Mouse (Mus musculus) layer of hippocampus, adult 18-20 months (tissue): ENCODE data around the gene Necab2. TPM values are rescaled to one million over a fixed set of nuclear protein-coding genes. Genes with fewer than 3 reads are reported as not detected.
A peak's percentile ranks its signal among the peaks of the same experiment; 100 is the strongest.

ENCODE experiments used
- DNase-seq, 2 experiments: peaks; one replicate each; pipeline ENCODE4 v3.0.0; 2022; ENCODE audit warnings: low spot score in 2 of 2
- long read RNA-seq: library from polyadenylated mRNA; stranded (forward); transcript quantifications from one replicate; pipeline ENCODE4 v2.0.0, GENCODE M21; 2021
- total RNA-seq, 2 experiments: library from RNA; stranded (reverse); gene quantifications; 2 replicates each; pipeline ENCODE4 v1.2.3; 2021

The Necab2 gene
- total RNA-seq: 100 to 1,000 TPM; 124 to 125 TPM
- long read RNA-seq, transcript Necab2-201 (13 exons, 1,976 nt): major isoform, 161 of 322 reads
- long read RNA-seq, partial matches to known transcripts: 145 of 322 reads
- long read RNA-seq, other reads (novel, unspliced or antisense): 16 of 322 reads

DNA sequence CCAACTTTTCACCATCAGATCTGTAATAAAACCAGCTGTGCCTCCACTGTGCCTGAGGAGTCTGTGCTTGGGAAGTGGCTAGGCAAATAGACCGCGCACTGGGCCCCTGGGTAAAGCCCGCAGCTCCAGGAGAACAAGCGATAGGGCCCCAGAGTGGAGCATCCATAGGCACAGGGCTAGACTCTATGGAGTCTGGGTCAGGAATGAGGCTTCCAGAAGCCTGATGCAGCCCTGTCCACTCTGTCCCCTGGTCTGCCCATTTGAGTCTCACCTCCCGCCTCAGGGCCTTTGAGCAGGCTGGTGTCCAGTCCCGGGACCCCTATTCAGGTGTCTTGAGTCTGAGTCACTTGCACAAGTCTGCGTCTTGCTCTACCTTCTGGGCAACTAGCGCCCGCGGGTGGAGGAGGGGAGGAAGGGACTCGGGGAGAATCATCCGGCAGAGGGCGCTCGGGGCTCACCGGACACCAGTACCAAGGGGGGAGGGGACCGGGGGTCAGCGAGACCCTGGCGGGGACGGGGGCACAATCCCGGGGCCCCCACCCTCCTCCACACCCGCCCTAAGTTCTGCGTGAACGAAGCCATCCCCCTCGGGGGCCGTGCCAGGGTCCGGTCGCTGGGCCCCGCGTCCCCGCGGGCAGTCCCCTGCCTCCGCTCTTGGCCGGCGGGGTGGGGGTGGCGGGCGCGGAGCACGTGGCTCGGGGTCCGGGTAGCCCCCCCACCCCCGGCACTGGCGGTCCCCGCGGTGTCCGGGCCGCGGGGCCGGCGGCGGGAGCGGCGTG lies at the start of gene Necab2:
Necab2 (plus strand) TSS at position 509 of the 779 bp plus-strand sequence.
- DNase-seq: peak; percentile 76 to 93

DNA sequence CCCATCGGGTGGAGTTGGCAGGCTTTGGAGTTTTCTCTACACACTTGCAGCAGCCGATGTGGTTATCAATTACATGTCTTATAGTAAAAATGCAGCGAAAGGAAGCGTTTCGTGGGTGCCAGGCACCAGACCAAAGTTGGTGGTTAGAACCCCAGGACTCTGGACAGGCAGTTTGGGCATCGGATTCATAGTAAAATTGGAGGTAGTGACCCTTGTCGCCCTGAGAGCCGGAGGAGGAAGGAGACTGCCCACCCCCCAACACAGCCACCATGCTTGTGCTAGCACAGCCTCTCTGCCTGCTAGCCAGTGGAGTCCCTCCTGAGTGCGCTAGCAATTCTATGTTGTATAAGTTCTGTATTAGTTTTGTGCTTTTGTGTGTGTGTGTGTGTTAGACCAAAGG lies 48.0 kb upstream of the Necab2 start:
- no peak for DNase-seq

DNA sequence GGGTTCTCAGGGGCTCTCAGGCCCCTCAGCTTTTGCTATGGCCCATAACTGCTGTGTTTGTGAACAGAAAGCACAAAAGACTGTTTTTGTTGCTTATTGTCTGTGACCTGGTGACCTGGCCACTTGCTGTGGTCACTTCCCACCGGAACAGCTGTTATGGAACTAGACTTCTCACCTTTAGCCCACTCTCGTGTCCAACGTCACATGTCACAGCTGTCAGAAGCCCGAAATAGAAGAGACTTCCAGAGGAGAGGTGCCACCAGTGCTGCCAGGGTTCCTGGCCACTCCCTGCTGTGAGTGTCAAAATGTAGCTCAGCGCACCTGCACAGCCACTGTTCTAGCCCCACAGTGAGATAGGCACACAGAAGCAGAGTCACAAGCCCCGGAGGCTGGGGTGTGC lies 47.3 kb upstream of the Necab2 start:
- DNase-seq: no peak

DNA sequence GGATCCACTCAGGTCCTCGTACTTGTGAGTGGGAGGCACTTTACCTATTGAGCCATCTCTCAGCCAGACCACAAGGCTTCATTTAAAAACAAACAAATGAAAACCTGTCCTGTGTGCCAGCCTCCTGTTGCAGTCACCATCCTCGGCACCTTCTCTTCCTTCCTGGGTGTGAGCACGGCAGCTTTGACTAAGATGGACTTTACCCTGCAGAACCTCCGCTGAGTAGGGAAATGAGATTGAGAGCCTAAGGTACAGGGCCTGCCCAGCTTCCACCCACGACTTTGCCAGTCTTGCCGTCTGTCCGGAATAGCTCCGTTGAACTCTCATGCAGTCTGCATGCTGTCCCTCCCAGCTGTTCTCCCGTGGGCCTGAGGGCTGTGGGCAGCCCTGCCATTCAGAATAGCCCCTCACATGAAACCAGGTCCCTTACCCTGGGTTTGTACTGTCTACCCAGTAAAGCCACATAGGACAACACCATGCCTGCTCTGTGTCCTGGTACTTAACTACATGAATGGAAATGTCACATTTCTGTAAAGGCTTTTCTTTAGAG lies 46.3 kb upstream of the Necab2 start:
- no peak for DNase-seq

DNA sequence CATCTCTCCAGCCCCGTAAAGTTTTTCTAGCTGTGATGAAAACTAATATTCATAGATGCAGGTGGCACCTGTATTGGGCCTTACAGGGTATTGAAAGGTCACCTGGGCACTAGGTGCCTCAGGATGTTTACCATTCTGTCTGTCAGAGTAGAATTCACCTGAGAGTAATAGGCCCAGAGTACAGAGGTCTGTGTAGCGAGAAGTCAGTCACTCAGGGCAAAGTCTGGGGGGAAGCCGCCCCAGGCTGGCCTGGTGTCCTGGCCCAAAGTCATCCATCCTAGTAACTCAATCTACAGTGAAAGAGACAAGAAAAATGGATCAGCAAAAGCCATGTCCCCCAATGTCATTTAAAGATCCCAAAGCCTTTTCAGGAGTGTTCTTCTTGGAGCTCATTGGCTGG lies 45.6 kb upstream of the Necab2 start:
- DNase-seq: no peak

DNA sequence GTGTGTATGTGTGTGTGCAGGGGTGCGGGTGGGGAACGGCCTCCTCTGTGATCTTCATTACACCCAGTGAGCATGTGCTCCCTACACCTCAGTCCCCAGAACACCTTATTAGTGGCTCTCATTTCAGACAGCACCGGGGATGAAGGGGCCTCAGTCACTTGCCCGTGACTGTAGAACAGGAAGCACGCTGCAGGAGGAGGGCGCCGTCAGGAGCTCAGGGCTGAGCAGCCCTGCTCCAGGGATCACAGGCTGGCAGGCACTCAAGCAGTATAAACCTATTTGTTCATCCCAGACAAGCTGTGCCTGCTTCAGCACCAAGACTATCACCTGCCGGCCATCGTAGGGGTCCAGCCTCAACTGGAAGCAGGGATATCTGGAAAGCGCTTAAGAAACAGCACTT lies 42.6 kb upstream of the Necab2 start:
- no peak for DNase-seq

DNA sequence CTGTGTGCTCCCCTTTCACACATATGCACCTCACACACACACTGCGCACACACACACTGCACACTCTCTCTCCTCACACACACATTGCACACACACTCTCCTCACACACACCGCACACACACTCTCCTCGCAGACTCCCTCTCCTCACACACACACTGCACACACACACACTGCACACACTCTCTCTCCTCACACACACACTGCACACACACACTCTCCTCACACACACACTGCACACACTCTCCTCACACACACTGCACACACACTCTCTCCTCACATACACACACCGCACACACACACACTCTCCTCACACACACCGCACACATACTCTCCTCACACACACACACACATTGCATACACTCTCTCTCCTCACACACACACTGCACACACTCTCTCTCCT lies 41.9 kb upstream of the Necab2 start:
- no peak for DNase-seq

DNA sequence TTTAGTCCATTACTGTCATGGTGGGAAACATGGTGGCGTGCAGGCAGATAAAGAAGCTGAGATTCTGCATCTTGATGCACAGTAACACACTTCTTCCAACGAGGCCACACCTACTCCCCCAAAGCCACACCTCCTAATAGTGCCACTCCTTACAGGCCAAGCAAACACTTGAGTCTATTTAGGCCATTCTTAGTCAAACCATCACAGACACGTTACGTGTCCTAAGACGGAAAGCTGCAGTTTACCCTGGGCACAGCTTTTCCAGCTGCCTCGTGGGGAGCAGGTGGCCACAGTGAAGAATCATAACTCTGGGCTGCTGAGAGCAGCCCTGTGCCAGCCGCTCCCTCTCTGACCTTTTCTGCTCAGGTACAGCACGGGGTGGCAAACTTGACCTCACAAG lies 38.2 kb upstream of the Necab2 start:
- DNase-seq: no peak

DNA sequence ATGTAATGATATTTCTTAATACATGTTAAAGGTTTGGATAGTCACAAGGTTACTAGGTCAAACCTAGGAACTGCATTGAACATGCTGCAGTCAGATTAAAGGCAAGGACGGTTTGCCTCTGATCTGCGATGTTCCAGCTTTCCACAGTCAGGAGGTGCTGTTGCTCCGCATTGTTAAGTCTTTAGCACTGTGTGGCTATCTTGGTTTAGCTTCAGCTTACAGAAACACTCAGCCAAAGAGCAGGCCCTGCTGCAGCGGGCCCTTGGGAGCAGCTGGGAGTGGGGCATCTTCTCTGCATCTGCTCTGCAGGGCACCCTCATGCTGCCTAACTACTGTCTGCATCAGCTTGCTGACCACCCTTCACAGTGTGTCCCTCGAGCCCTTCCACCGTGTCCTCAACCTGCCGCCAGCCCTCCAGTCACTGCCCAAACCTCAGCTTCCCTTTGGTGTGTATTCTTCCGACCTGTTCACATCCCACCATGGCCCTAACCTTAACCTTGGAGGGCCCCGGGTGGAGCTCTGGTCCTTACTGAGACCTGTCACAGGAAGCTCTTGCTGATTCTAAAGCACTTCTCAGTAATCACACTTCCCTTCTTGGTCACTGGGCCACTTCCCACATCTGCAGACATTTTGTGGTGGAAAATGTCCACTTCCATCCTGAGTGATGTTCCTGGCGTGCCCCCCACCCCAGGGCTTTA lies 34.3 kb upstream of the Necab2 start:
- DNase-seq: no peak

DNA sequence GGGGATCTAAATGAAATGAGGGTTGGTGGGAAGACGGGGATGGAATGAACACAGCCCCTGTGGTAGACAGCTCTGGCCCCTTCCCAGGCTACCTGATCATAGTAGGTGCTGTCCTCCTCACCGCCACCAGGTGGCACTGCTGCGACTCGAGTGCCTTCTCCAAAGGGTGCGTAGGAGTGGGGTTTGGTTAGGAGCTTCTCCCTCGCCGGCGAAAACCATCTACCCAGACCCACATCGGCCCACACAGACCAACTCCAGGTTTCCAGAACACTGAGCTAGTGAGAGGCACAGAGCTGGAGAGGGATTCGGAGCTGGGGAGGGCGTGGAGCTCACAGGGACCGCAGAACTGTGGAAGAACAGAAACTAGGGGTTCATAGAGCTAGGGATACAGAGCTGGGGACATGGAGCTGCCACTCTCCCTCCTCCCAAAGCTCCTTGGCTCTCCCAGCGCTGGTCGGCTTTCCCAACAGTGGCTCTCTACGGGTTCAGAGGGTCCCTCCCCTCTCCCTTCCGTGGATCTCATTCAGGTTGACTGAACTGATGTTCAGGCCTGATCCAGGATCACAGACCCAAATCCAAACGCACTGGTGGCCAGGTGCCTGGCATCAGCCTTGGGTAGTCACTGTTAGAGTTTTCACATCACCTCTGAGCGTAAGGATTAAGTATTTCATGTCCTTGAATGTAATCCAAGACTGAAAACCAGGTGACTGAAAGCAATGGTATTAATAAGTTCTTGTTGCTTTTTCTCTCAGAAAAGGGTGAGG lies 33.6 kb upstream of the Necab2 start:
- peak; percentile 72 to 88 for DNase-seq

DNA sequence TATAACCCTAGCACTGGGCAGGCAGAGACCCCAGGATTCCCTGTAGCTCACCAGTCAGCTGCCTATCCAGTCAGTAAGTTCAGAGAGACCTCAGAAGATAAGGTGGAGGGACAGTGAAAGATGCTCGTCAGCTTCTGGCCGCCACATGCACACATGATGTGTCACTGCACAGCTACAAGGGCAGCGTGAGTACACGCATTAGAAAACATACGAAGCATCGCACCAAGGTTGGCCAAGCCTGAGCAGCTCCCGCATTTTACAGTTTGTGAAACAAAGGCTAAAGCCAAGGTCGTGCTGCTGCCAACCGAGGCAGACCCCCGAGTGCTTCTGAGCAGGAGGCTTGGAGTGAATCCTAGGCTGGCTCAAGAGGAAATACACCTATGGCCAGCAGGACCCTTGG lies 32.9 kb upstream of the Necab2 start:
- no peak for DNase-seq

DNA sequence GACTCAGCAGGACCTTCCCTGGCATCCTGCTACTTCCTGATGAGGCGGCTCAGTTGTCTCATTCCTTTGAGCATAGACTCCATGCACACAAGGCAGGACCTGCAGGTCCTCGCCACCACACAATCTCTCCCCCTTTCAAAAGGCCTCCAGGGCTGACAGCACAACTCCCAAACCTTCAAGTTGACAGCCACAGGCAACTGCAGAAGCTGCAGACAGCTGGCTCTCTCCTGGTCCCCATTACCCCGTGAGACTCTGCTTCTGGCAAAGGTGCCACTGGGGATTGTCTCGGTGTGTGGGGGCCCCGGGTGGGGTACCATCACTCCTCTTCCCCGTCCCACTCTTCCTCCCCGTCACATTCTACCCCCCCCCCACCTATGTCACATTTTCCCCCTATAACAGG lies 26.2 kb upstream of the Necab2 start:
- DNase-seq: no peak

DNA sequence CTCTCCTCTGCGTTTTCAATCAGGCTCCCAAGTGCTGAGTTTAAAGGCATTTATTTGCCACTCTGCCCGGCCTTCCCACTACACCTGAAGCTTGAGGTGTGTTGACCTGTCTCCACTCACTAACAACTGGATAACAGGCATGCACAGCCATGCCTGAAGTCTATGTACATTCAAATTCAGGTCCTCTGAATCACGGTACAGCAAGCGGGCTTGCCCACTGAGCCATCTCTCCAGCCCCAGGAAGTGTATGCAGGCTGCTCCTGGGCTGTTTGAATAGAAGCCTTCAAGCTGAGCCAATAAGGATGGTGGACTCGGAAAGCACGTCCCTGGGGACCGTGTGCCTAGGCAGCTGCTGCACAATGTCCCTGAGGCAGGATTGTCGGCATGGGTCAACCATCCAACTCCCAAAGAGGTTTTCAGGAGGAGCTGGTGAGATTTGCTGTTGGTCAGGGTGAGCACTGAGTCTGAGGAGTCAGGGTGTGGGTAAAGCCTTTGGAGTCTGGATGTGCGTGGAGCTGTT lies 24.9 kb upstream of the Necab2 start:
- DNase-seq: no peak

DNA sequence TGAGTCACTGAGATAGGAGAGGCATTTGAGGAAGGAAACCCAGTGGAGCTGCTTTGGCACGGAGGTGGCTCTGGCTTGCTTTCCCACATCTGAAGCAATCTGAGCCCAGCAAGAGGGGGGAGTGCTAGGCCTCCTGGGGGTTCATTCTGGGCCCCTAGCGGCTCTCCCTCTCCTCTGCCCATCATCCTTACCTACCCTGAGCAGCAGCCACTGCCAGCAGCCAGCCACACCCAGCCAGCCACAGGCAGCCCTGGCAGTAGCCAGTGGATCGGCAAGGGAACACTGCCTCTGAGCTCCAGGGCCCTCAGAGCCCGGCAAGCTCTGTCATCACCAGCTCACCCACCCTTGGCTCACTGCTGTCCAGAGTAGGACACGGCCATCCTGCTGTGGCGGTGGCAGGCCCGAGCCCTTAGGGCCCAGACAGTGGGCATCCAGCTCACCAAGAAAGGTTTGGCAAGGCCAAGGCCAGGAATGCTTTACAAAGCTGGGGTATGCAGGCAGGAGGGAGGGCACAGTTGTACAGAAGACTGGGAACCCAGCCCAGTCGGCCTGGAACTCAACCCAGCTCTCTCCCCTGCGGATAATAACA lies 24.3 kb upstream of the Necab2 start:
- DNase-seq: no peak

DNA sequence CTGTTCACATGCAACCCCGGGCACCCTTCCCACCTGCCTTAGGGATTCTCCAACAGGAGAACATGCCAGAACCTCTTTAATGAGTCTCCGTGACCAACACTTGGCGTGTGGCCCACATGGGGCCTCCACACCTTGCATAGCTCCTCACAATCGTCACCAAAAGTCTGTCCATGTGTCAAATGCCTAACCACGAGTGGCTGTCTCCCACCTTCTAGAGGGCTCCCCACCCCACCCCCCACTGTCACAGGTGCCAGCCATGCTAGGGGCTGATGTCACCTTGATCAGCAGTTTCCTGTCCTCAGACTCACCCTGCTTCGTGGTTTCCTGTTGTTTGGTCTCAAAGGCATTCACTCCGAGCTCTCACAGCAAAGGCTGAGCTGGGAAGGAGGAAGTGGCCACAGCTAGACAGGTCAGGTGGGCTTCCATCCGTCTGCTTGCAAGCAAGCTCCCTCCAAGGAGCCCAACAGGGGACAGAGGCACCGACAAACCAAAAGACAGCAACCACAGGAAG lies 22.8 kb upstream of the Necab2 start:
- DNase-seq: no peak

DNA sequence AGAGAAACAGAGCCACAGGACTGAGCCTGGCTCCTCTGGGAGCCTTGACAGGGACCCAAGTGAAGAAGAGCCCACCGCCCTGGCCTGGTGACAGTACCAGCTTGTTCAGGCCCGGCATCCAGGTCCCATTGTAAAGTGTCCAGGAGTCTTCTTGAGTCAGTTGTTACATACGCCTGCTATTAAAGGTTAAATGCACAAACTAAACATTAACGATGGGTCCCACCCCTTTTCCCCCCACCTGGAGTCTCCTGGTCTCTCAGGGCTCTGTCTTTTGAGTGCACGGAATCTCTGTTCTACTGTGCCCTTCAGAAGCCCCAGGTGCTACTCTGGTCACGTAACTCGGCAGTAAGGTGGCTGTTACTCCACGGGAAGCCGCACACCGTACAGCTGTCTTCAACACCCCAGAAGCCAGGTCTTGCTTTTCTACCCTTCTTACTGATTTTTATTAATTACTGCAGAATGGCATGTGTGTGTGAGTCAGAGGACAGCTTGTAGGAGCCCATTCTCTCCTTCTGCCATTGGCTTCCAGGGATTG lies 22.3 kb upstream of the Necab2 start:
- DNase-seq: no peak

DNA sequence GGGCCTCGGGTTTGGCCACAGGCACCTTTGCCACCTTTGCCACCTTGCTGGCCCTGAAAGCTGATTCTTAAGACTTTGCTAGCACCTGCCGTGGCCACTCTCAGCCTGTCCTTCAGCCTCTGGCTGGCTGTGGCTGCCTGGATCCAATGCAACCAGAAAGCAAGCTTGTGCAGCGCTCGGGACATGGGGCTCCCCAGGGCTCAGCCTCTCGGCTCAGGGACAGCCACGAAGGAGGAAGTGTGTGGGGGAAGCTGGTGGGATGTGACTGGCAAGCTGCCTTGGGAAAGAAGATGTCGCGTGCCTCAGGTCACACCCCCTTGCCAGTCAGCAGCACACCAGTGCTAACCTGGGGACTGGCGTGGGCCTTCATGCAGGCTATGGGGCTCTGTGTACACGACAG lies 21.8 kb upstream of the Necab2 start:
- DNase-seq: no peak

DNA sequence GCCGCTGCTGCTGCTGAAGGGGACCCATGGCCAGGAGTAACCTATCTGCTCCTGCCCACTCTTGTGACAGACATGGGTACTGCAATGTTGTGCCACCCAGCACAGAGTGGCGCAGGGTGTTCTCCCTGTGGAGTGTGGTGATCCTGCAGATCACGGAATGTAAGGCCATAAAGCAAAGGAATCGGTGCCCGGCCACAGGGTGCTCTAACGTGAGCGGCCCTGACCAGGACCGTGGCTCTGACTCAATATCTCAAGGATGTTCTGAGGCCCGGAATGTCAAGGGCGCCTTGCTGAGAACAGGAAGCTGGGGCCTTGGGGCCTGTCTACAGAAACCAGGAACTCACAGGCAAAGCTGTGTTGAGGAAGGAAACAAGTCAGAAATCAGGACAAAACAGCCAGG lies 21.0 kb upstream of the Necab2 start:
- no peak for DNase-seq

DNA sequence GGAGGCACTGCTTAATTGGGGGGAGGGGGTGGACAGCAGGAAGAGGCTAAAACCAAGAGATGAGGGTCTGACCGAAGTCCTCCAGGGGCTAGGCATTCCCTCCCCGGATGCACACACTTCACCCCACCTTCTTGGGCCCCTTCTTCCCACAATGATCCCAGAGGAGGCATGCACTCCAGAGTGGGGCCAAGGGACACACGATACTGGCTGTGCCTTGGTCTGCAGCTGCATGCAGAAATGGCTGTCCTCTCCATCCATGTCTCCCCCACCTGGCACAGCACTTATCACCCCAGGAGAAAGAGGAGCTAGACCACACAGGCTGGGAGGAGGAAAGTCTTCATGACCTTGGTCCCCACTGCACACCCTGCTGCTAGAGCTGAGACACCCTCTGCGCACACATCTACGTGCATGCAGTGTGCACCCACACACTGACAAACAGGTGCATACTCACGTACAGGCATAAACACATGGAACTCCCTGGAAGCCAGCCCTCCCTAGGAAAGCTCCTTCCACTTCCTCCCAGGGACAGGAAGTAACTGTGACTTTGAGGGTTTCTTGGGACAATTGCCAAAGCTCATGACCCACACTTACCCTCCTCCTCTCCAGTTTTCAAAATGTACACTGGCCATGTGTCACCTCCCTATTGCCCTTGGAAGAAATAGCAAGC lies 20.3 kb upstream of the Necab2 start:
- DNase-seq: no peak
